Mouse (Mus musculus): ENCODE measurements at regions not wholly inside any gene's neighbourhood (a gene's known extent, or its start where the extent isn't known, plus 50 kb on each side); places are given as distances from the start of the nearest gene placed in this dataset.

- H3K36me3 ChIP-seq (ENCODE audit: control insufficient read depth, insufficient read depth) = no peaks in the 10 kb centered on the region
- H3K4me3 ChIP-seq (ENCODE audit: insufficient read depth, poor library complexity, severe bottlenecking) = no peak overlapping the region
- no peak overlapping the region for H3ac ChIP-seq (ENCODE audit: control insufficient read depth, insufficient read length, low read depth)
- H3K79me3 ChIP-seq (ENCODE audit: low read depth) = no peaks in the 10 kb centered on the region
- no peaks in the 10 kb centered on the region for H3K27me3 ChIP-seq (ENCODE audit: control insufficient read depth, insufficient read depth, insufficient read length)
- TF ChIP-seq MAX (IDR thresholded peaks at IDR 0.05) (no peak), FOSL1 (IDR thresholded peaks at IDR 0.05; ENCODE audit: insufficient read depth, low read length, poor library complexity, severe bottlenecking) (no peak), USF1 (IDR thresholded peaks at IDR 0.05; ENCODE audit: low read depth) (no peak), CEBPB (IDR thresholded peaks at IDR 0.05; ENCODE audit: low read depth) (no peak), MYOD1 (IDR thresholded peaks at IDR 0.05; ENCODE audit: control insufficient read depth, insufficient read length, low read depth) (no peak), MYOG (IDR thresholded peaks at IDR 0.05; ENCODE audit: control insufficient read depth, extremely low read depth, insufficient read length) (no peak), CTCF (IDR thresholded peaks at IDR 0.05; ENCODE audit: control insufficient read depth, insufficient read depth, insufficient read length) (no peak)
- no peaks in the 10 kb centered on the region for H3K79me2 ChIP-seq (ENCODE audit: control insufficient read depth, insufficient read depth)
Observed at GRCm38 (mm10) chr10:99392979-99393378, 129.9 kb downstream of the Dusp6 start.

DNA sequence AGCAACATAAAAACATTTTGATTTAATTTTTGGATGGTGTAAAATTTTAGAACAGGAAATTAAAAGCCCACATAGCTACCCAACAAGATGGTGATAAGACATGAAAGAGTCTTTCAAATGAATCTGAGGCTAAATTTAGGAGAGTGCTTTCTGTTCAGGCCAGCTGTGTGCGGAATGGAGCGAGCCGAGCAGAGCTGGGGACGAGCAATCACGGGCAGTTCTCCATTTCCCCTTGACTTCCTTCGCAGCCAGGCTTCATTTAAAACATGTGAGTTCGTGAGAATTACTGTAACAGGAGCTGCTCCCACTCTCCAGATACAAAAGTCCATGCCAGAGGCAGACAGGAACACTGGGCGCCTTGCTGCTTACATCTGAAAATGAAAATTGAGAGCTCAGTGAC, 130.5 kb downstream of the Dusp6 start:
- Histone ChIP-seq H3K36me3 (ENCODE audit: control insufficient read depth, insufficient read depth) (no peaks in the 10 kb centered on the region), H3K4me3 (ENCODE audit: insufficient read depth, poor library complexity, severe bottlenecking) (no peak overlapping the region), H3K79me2 (ENCODE audit: control insufficient read depth, insufficient read depth) (no peaks in the 10 kb centered on the region), H3K79me3 (ENCODE audit: low read depth) (no peaks in the 10 kb centered on the region), H3K27me3 (ENCODE audit: control insufficient read depth, insufficient read depth, insufficient read length) (no peaks in the 10 kb centered on the region), H3ac (ENCODE audit: control insufficient read depth, insufficient read length, low read depth) (no peak overlapping the region)
- TF ChIP-seq MAX (IDR thresholded peaks at IDR 0.05) = no peak
- TF ChIP-seq MYOG (IDR thresholded peaks at IDR 0.05; ENCODE audit: control insufficient read depth, extremely low read depth, insufficient read length) = no peak
- TF ChIP-seq CTCF (IDR thresholded peaks at IDR 0.05; ENCODE audit: control insufficient read depth, insufficient read depth, insufficient read length) = no peak
- no peak for TF ChIP-seq CEBPB (IDR thresholded peaks at IDR 0.05; ENCODE audit: low read depth)
- no peak for TF ChIP-seq USF1 (IDR thresholded peaks at IDR 0.05; ENCODE audit: low read depth)
- TF ChIP-seq MYOD1 (IDR thresholded peaks at IDR 0.05; ENCODE audit: control insufficient read depth, insufficient read length, low read depth) = no peak
- TF ChIP-seq FOSL1 (IDR thresholded peaks at IDR 0.05; ENCODE audit: insufficient read depth, low read length, poor library complexity, severe bottlenecking) = no peak

- no peak overlapping the region for H3ac ChIP-seq (ENCODE audit: control insufficient read depth, insufficient read length, low read depth)
- H3K79me2 ChIP-seq (ENCODE audit: control insufficient read depth, insufficient read depth) = no peaks in the 10 kb centered on the region
- no peak overlapping the region for H3K4me3 ChIP-seq (ENCODE audit: insufficient read depth, poor library complexity, severe bottlenecking)
- TF ChIP-seq USF1 (IDR thresholded peaks at IDR 0.05; ENCODE audit: low read depth) (no peak), MYOG (IDR thresholded peaks at IDR 0.05; ENCODE audit: control insufficient read depth, extremely low read depth, insufficient read length) (no peak), MYOD1 (IDR thresholded peaks at IDR 0.05; ENCODE audit: control insufficient read depth, insufficient read length, low read depth) (no peak), MAX (IDR thresholded peaks at IDR 0.05) (no peak), FOSL1 (IDR thresholded peaks at IDR 0.05; ENCODE audit: insufficient read depth, low read length, poor library complexity, severe bottlenecking) (no peak), CTCF (IDR thresholded peaks at IDR 0.05; ENCODE audit: control insufficient read depth, insufficient read depth, insufficient read length) (no peak), CEBPB (IDR thresholded peaks at IDR 0.05; ENCODE audit: low read depth) (no peak)
- H3K27me3 ChIP-seq (ENCODE audit: control insufficient read depth, insufficient read depth, insufficient read length) = no peaks in the 10 kb centered on the region
- H3K36me3 ChIP-seq (ENCODE audit: control insufficient read depth, insufficient read depth) = no peaks in the 10 kb centered on the region
- no peaks in the 10 kb centered on the region for H3K79me3 ChIP-seq (ENCODE audit: low read depth)
Observed at GRCm38 (mm10) chr10:99395411-99395810, 132.4 kb downstream of the Dusp6 start.

DNA sequence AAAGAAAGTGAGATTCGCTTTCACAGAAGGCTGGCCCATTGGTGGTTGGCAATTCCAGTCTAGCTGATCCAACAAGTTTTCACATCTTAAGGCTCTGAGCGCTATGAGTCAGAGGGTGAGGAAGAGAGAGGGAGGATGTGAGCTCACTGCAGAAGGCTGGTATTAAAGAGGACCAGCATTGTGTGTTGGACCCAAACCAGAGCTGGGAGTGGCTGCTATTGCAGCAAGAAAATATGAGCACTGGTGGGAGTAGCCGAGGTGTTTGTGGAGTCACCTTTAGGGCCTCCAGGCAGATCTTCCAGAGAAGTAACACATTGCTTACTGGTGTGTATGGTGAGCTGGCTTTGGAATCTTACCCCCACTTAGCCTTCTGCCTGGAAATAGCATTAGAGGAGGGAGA, 133.6 kb downstream of the Dusp6 start:
- H3K36me3 ChIP-seq (ENCODE audit: control insufficient read depth, insufficient read depth) = no peaks in the 10 kb centered on the region
- H3K79me2 ChIP-seq (ENCODE audit: control insufficient read depth, insufficient read depth) = no peaks in the 10 kb centered on the region
- TF ChIP-seq FOSL1 (IDR thresholded peaks at IDR 0.05; ENCODE audit: insufficient read depth, low read length, poor library complexity, severe bottlenecking) (no peak), MAX (IDR thresholded peaks at IDR 0.05) (peak; percentile 46)
- H3K4me3 ChIP-seq (ENCODE audit: insufficient read depth, poor library complexity, severe bottlenecking) = no peak overlapping the region
- no peaks in the 10 kb centered on the region for H3K79me3 ChIP-seq (ENCODE audit: low read depth)
- H3ac ChIP-seq (ENCODE audit: control insufficient read depth, insufficient read length, low read depth) = no peak overlapping the region
- H3K27me3 ChIP-seq (ENCODE audit: control insufficient read depth, insufficient read depth, insufficient read length) = no peaks in the 10 kb centered on the region

DNA sequence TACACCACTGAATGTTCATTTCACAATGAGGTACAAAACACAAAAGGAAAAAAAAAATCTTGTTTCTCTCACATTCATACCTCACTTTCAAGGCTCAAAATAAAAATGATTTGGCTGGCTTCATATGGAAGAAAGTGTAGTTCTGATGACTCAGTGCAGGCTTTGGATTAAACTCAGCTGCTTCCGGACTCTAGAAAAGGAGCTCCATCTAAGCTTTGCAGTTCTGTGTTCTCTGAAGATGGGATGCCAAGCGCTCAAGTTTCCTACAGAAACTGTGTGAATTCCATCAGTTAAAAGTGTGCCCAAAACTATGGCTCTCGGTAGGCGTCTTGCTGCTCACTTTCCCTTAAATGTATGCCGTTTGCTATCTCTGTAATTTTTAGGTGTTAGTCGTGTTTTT, 137.0 kb downstream of the Dusp6 start:
- no peaks in the 10 kb centered on the region for H3K79me2 ChIP-seq (ENCODE audit: control insufficient read depth, insufficient read depth)

DNA sequence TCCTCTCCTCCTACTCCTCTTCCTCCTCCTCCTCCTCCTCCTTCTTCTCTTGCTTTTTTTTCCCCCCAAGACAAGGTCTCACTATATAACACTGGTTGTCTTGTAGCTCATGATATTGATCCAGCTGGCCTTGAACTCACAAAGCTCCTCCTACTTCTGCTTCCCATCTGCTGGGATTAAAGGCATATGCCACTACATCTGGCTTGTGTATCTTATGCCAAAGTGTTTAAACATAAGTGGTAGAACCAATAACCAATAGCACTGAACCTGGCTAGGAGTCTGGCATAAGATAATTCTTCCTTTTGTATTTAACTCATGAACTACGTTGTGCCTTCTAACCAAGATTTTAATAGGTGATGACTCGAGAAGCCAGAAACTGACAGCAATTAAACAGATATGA, 143.7 kb downstream of the Dusp6 start:
- no peaks in the 10 kb centered on the region for H3K27me3 ChIP-seq (ENCODE audit: control insufficient read depth, insufficient read depth, insufficient read length)
- H3K4me3 ChIP-seq (ENCODE audit: insufficient read depth, poor library complexity, severe bottlenecking) = no peak overlapping the region

More for the DNA sequence above, 137.0 kb downstream of the Dusp6 start:
- Histone ChIP-seq H3K27me3 (ENCODE audit: control insufficient read depth, insufficient read depth, insufficient read length) (no peaks in the 10 kb centered on the region), H3K36me3 (ENCODE audit: control insufficient read depth, insufficient read depth) (no peaks in the 10 kb centered on the region), H3K4me3 (ENCODE audit: insufficient read depth, poor library complexity, severe bottlenecking) (no peak overlapping the region), H3ac (ENCODE audit: control insufficient read depth, insufficient read length, low read depth) (no peak overlapping the region), H3K79me3 (ENCODE audit: low read depth) (no peaks in the 10 kb centered on the region)
- no peak for TF ChIP-seq CTCF (IDR thresholded peaks at IDR 0.05; ENCODE audit: control insufficient read depth, insufficient read depth, insufficient read length)
- no peak for TF ChIP-seq MYOG (IDR thresholded peaks at IDR 0.05; ENCODE audit: control insufficient read depth, extremely low read depth, insufficient read length)
- no peak for TF ChIP-seq MYOD1 (IDR thresholded peaks at IDR 0.05; ENCODE audit: control insufficient read depth, insufficient read length, low read depth)
- TF ChIP-seq USF1 (IDR thresholded peaks at IDR 0.05; ENCODE audit: low read depth) = no peak
- no peak for TF ChIP-seq CEBPB (IDR thresholded peaks at IDR 0.05; ENCODE audit: low read depth)
- no peak for TF ChIP-seq FOSL1 (IDR thresholded peaks at IDR 0.05; ENCODE audit: insufficient read depth, low read length, poor library complexity, severe bottlenecking)
- TF ChIP-seq MAX (IDR thresholded peaks at IDR 0.05) = no peak

More for the DNA sequence above, 143.7 kb downstream of the Dusp6 start:
- H3K79me2 ChIP-seq (ENCODE audit: control insufficient read depth, insufficient read depth) = no peaks in the 10 kb centered on the region
- H3ac ChIP-seq (ENCODE audit: control insufficient read depth, insufficient read length, low read depth) = no peak overlapping the region
- no peaks in the 10 kb centered on the region for H3K36me3 ChIP-seq (ENCODE audit: control insufficient read depth, insufficient read depth)
- H3K79me3 ChIP-seq (ENCODE audit: low read depth) = no peaks in the 10 kb centered on the region
- no peak for TF ChIP-seq CEBPB (IDR thresholded peaks at IDR 0.05; ENCODE audit: low read depth)
- TF ChIP-seq MYOD1 (IDR thresholded peaks at IDR 0.05; ENCODE audit: control insufficient read depth, insufficient read length, low read depth) = no peak
- no peak for TF ChIP-seq MYOG (IDR thresholded peaks at IDR 0.05; ENCODE audit: control insufficient read depth, extremely low read depth, insufficient read length)
